Mouse (Mus musculus) G1E (cell line): ENCODE data around the gene Myo10.

Experiments
- CTCF ChIP-seq: IDR thresholded peaks from 2 replicates; pipeline ENCODE4 v1.5.1; 2012; ENCODE audit warnings: low read depth, low read length, inconsistent platforms, mixed read lengths
- GATA1 ChIP-seq: IDR thresholded peaks from 2 replicates; pipeline ENCODE4 v1.6.1; 2012; ENCODE audit warnings: borderline replicate concordance, low read length, inconsistent platforms, mixed read lengths
- GATA2 ChIP-seq: IDR thresholded peaks from 2 replicates; pipeline ENCODE4 v1.6.1; 2012; ENCODE audit warnings: low read depth, low read length, inconsistent platforms, borderline replicate concordance
- TAL1 ChIP-seq: conservative IDR thresholded peaks from 2 replicates; pipeline ENCODE4 v1.6.1; 2012; ENCODE audit warnings: low read depth, low read length, inconsistent platforms, mixed read lengths

DNA sequence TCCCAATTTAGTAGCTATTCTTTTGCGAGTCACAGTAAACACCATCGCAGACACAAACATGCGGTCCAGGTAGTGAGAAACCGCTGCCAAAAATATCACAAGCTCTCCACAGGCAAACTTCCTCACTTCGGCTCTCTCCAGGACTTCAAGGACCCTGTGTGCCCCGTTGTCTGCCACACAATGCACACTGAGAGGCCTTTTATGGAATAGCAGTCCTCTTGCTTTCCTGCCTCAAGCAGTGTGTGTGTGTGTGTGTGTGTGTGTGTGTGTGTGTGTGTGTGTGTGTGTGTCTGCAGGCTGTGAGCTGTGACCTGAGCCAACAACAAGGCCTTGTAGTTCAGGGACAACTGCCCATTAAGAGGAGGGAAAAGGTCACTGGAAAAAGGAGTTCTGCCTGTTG lies 41.6 kb upstream of the Myo10 start:
- no peak for TF ChIP-seq CTCF
- TF ChIP-seq GATA1 = no peak
- no peak for TF ChIP-seq GATA2
- TF ChIP-seq TAL1 = no peak
